Mouse (Mus musculus) ES-E14 (cell line): ENCODE measurements around the gene Pten. TPM values are rescaled to one million over a fixed set of nuclear protein-coding genes. Genes with fewer than 3 reads are reported as not detected.
A peak's percentile ranks its signal among the peaks of the same experiment; 100 is the strongest.

Experiments used
- DNase-seq: peaks from one replicate; pipeline ENCODE4 v3.0.0-alpha.2; 2013; ENCODE audit warnings: low read depth, low spot score
- H3K27ac ChIP-seq: 2 replicates; pipeline ENCODE4 v1.5.1; 2012; ENCODE audit warnings: low read depth, mild to moderate bottlenecking, low read length, moderate library complexity, mixed read lengths; ENCODE audit not compliant: poor library complexity, insufficient read depth, severe bottlenecking
- H3K36me3 ChIP-seq: 2 replicates; pipeline ENCODE4 v1.6.1; 2012; ENCODE audit warnings: mild to moderate bottlenecking, low read length, moderate library complexity, mixed read lengths; ENCODE audit not compliant: control insufficient read depth, poor library complexity, insufficient read depth, severe bottlenecking
- H3K4me1 ChIP-seq, 2 experiments: fragments of 150-350 bp in 1 of 2; sonication (generic) in 1 of 2; 2 replicates each; pipeline ENCODE4 v1.6.1; 2012; ENCODE audit warnings: low read length in 2 of 2, mild to moderate bottlenecking in 1 of 2, mixed read lengths in 1 of 2; ENCODE audit not compliant: control insufficient read depth in 2 of 2, insufficient read depth in 2 of 2, poor library complexity in 1 of 2
- H3K4me3 ChIP-seq, 2 experiments: fragments of 150-350 bp in 1 of 2; sonication (generic) in 1 of 2; 2 replicates each; pipeline ENCODE4 v1.5.1; 2012; ENCODE audit warnings: low read length in 2 of 2, low read depth in 1 of 2, mild to moderate bottlenecking in 1 of 2, mixed read lengths in 1 of 2; ENCODE audit not compliant: insufficient read depth in 1 of 2, poor library complexity in 1 of 2, severe bottlenecking in 1 of 2
- H3K9ac ChIP-seq: 2 replicates; pipeline ENCODE4 v1.6.1; 2012; ENCODE audit warnings: low read depth, mild to moderate bottlenecking, low read length, mixed read lengths; ENCODE audit not compliant: poor library complexity, insufficient read depth, severe bottlenecking
- H3K9me3 ChIP-seq: fragments of 150-350 bp; sonication (generic); 2 replicates; pipeline ENCODE4 v1.6.1; 2012; ENCODE audit warnings: low read depth, mild to moderate bottlenecking, low read length; ENCODE audit not compliant: control insufficient read depth, insufficient read depth
- CHD2 ChIP-seq: IDR thresholded peaks from 2 replicates; pipeline ENCODE4 v1.6.1; 2014; ENCODE audit warnings: mild to moderate bottlenecking, low read depth, low read length, inconsistent platforms
- HCFC1 ChIP-seq: IDR thresholded peaks from 2 replicates; pipeline ENCODE4 v1.6.1; 2012; ENCODE audit warnings: low read length, inconsistent platforms, borderline replicate concordance; ENCODE audit not compliant: insufficient read depth
- MAFK ChIP-seq: IDR thresholded peaks from 2 replicates; pipeline ENCODE4 v1.6.1; 2014; ENCODE audit warnings: mild to moderate bottlenecking, low read depth, low read length, inconsistent platforms; ENCODE audit not compliant: insufficient read depth
- ZC3H11A ChIP-seq: IDR thresholded peaks from 2 replicates; pipeline ENCODE4 v1.6.1; 2012; ENCODE audit warnings: low read depth, mild to moderate bottlenecking, inconsistent platforms, low read length, borderline replicate concordance
- ZNF384 ChIP-seq: IDR thresholded peaks from 2 replicates; pipeline ENCODE4 v1.6.1; 2012; ENCODE audit warnings: low read depth, low read length, inconsistent platforms
- in situ Hi-C, 2 experiments: fragments of 600-800 bp; cut with MboI; formaldehyde crosslinking; loops; one replicate each; pipeline ENCODE4 v1.15.1; 2025; ENCODE audit warnings: low sequenced_read_pairs in 2 of 2, inconsistent platforms in 1 of 2; ENCODE audit not compliant: unreplicated experiment in 2 of 2
- total RNA-seq: library from RNA; depleted of rRNA; stranded (reverse); fragments of 300-350 nt; gene quantifications from 2 replicates; pipeline ENCODE4 v1.2.3, GENCODE M21; 2012

Gene Pten
- total RNA-seq, 1 experiment = 70.8 TPM

- DNase-seq = no peak
- no peak for TF ChIP-seq HCFC1
- no peak for TF ChIP-seq CHD2
- no peak for TF ChIP-seq ZNF384
- TF ChIP-seq ZC3H11A = no peak
- TF ChIP-seq MAFK = no peak
- Histone ChIP-seq H3K27ac (no peak overlapping the region), H3K4me3 (no peak overlapping the region), H3K9ac (no peak overlapping the region), H3K36me3 (no peaks in the 10 kb centered on the region), H3K9me3 (no peaks in the 10 kb centered on the region), H3K4me1 (0 out of 4 replicates have a peak, but pooled peaks cover 0 to 1% of the 10 kb centered on the region in 2 experiments)
- in situ Hi-C loops = no loop called here
Observed at GRCm38 (mm10) chr19:32826616-32827015, 69.3 kb downstream of the Pten start.

- in situ Hi-C loops = no loop called here
- H3K9ac ChIP-seq = no peak overlapping the region
- H3K36me3 ChIP-seq = no peaks in the 10 kb centered on the region
- DNase-seq = no peak
- H3K9me3 ChIP-seq = no peaks in the 10 kb centered on the region
- no peak overlapping the region for H3K27ac ChIP-seq
- 0 out of 4 replicates have a peak, but pooled peaks cover 0 to 1% of the 10 kb centered on the region in 2 experiments for H3K4me1 ChIP-seq
- peak; percentile 37; the same call in 1 of the 2 replicates for TF ChIP-seq ZNF384
- TF ChIP-seq ZC3H11A = peak; percentile 23; the same call in 1 of the 2 replicates
- TF ChIP-seq HCFC1 = no peak
- TF ChIP-seq CHD2 = no peak
- TF ChIP-seq MAFK = no peak
- no peak overlapping the region for H3K4me3 ChIP-seq
Observed at GRCm38 (mm10) chr19:32829871-32830270, 72.6 kb downstream of the Pten start.

GRCm38 (mm10) chr19:32831286-32831685 is 74.0 kb downstream of the Pten start:
- in situ Hi-C loops = no loop called here
- Histone ChIP-seq H3K36me3 (no peaks in the 10 kb centered on the region), H3K9me3 (no peaks in the 10 kb centered on the region)

GRCm38 (mm10) chr19:32840491-32840890 is 83.2 kb downstream of the Pten start:
- Histone ChIP-seq H3K9me3 (no peaks in the 10 kb centered on the region), H3K27ac (no peak overlapping the region), H3K4me1 (no peaks in the 10 kb centered on the region), H3K36me3 (no peaks in the 10 kb centered on the region), H3K4me3 (no peak overlapping the region), H3K9ac (no peak overlapping the region)
- DNase-seq = no peak
- TF ChIP-seq CHD2 = no peak
- TF ChIP-seq ZC3H11A = no peak
- no peak for TF ChIP-seq HCFC1
- TF ChIP-seq ZNF384 = no peak
- TF ChIP-seq MAFK = no peak
- in situ Hi-C loops = no loop called here

More at GRCm38 (mm10) chr19:32831286-32831685, 74.0 kb downstream of the Pten start:
- DNase-seq = no peak
- H3K9ac ChIP-seq = no peak overlapping the region
- H3K4me1 ChIP-seq = 0 out of 4 replicates have a peak, but pooled peaks cover 0 to 1% of the 10 kb centered on the region in 2 experiments
- H3K4me3 ChIP-seq = no peak overlapping the region
- H3K27ac ChIP-seq = no peak overlapping the region
- TF ChIP-seq CHD2 (no peak), HCFC1 (no peak), ZC3H11A (no peak), MAFK (no peak), ZNF384 (no peak)

- in situ Hi-C loops = no loop called here
- no peak for DNase-seq
- H3K27ac ChIP-seq = no peak overlapping the region
- no peaks in the 10 kb centered on the region for H3K9me3 ChIP-seq
- H3K4me1 ChIP-seq = 0 out of 4 replicates have a peak, but pooled peaks cover 0 to 2% of the 10 kb centered on the region in 2 experiments
- H3K9ac ChIP-seq = no peak overlapping the region
- H3K4me3 ChIP-seq = no peak overlapping the region
- no peaks in the 10 kb centered on the region for H3K36me3 ChIP-seq
- TF ChIP-seq HCFC1 (no peak), ZC3H11A (no peak), ZNF384 (no peak), MAFK (no peak), CHD2 (no peak)
Observed at GRCm38 (mm10) chr19:32844486-32844885, 87.2 kb downstream of the Pten start.
